Mouse (Mus musculus) lung, adult 10 weeks (tissue): Measurements from ENCODE around the gene Galnt3. TPM values are rescaled to one million over a fixed set of nuclear protein-coding genes. Genes with fewer than 3 reads are reported as not detected.

ENCODE experiments used
- polyA plus RNA-seq: library from polyadenylated mRNA; stranded (reverse); fragments of 350-450 nt; fragmentation: Illumina TruSeq; extraction: RNeasy Lipid Tissue Mini Kit (QIAGEN cat#74804); gene quantifications from one replicate; pipeline ENCODE4 v1.2.3, GENCODE M21; 2014; ENCODE audit warnings: low read depth, low replicate concordance; ENCODE audit not compliant: insufficient read depth

The Galnt3 gene
- polyA plus RNA-seq, result 6.6 TPM

GRCm38 (mm10) chr2:66124591-66125271, at the start of gene Galnt3:
Gene Galnt3, minus strand, starts transcription at chr2:66124994.

Other genes with a start within 250 kb of the Galnt3 start
- 3.7 TPM for gene Ttc21b, start 131.6 kb upstream of the Galnt3 start, polyA plus RNA-seq